Mouse (Mus musculus): ENCODE data around the gene Ptpn7. TPM values are rescaled to one million over a fixed set of nuclear protein-coding genes. Genes with fewer than 3 reads are reported as not detected.
A peak's percentile ranks its signal among the peaks of the same experiment; 100 is the strongest.

Ptpn7 gene
- polyA plus RNA-seq, 1 experiment from 2014 or later: 1.8 TPM

GRCm38 (mm10) chr1:135112661-135113060, 19.8 kb upstream of the Ptpn7 start:
- Histone ChIP-seq H3K36me3 (ENCODE audit: control insufficient read depth, insufficient read depth, low read length) (no peaks in the 10 kb centered on the region), H3K9ac (ENCODE audit: low read length) (no peak overlapping the region), H3K4me1 (replicated peaks; ENCODE audit: control insufficient read depth, insufficient read depth, low read length) (no peaks in the 10 kb centered on the region), H3K4me3 (ENCODE audit: low read depth, low read length) (no peak overlapping the region), H3K9me3 (ENCODE audit: control insufficient read depth, low read length) (no peaks in the 10 kb centered on the region), H3K27me3 (ENCODE audit: control insufficient read depth, insufficient read depth, low read length) (no peaks in the 10 kb centered on the region), H3K4me2 (ENCODE audit: low read depth, low read length, severe bottlenecking) (no peak overlapping the region), H3K27ac (ENCODE audit: low read depth, low read length) (no peak overlapping the region)
- DNase-seq (ENCODE audit: low spot score): peak; percentile 81
- whole genome bisulfite sequencing: 10% methylated on average over 8 of the region's 8 CpGs
- ATAC-seq (replicated peaks; ENCODE audit: low FRiP score): 0 out of 2 replicates have a peak, but pooled peaks have one; percentile 10

- ATAC-seq (replicated peaks; ENCODE audit: low FRiP score): no peak
- WGBS: 91% methylated on average over 8 of the region's 8 CpGs
Observed at GRCm38 (mm10) chr1:135124573-135125363, 7.7 kb upstream of the Ptpn7 start.

GRCm38 (mm10) chr1:135125990-135126389, 6.5 kb upstream of the Ptpn7 start:
- DNase-seq (ENCODE audit: low spot score) (no peak), ATAC-seq (replicated peaks; ENCODE audit: low FRiP score) (no peak)
- WGBS: 72% methylated on average over 8 of the region's 8 CpGs
- Histone ChIP-seq H3K4me2 (ENCODE audit: low read depth, low read length, severe bottlenecking) (no peak overlapping the region), H3K9me3 (ENCODE audit: control insufficient read depth, low read length) (no peaks in the 10 kb centered on the region), H3K27ac (ENCODE audit: low read depth, low read length) (no peak overlapping the region), H3K9ac (ENCODE audit: low read length) (no peak overlapping the region), H3K36me3 (ENCODE audit: control insufficient read depth, insufficient read depth, low read length) (no peaks in the 10 kb centered on the region), H3K4me1 (replicated peaks; ENCODE audit: control insufficient read depth, insufficient read depth, low read length) (peaks cover 3% of the 10 kb centered on the region; the same call in 1 of the 2 replicates), H3K27me3 (ENCODE audit: control insufficient read depth, insufficient read depth, low read length) (no peaks in the 10 kb centered on the region; the same call in 1 of the 2 replicates), H3K4me3 (ENCODE audit: low read depth, low read length) (no peak overlapping the region)

More at GRCm38 (mm10) chr1:135124573-135125363, 7.7 kb upstream of the Ptpn7 start:
- H3K36me3 ChIP-seq (ENCODE audit: control insufficient read depth, insufficient read depth, low read length): no peaks in the 10 kb centered on the region
- no peaks in the 10 kb centered on the region; the same call in 1 of the 2 replicates for H3K27me3 ChIP-seq (ENCODE audit: control insufficient read depth, insufficient read depth, low read length)
- H3K27ac ChIP-seq (ENCODE audit: low read depth, low read length): no peak overlapping the region
- no peak overlapping the region for H3K4me2 ChIP-seq (ENCODE audit: low read depth, low read length, severe bottlenecking)
- no peak overlapping the region for H3K4me3 ChIP-seq (ENCODE audit: low read depth, low read length)
- no peak for DNase-seq (ENCODE audit: low spot score)
- H3K9ac ChIP-seq (ENCODE audit: low read length): no peak overlapping the region
- no peaks in the 10 kb centered on the region for H3K9me3 ChIP-seq (ENCODE audit: control insufficient read depth, low read length)
- peaks cover 3% of the 10 kb centered on the region; the same call in 1 of the 2 replicates for H3K4me1 ChIP-seq (replicated peaks; ENCODE audit: control insufficient read depth, insufficient read depth, low read length)

- ATAC-seq (replicated peaks; ENCODE audit: low FRiP score) (no peak), DNase-seq (ENCODE audit: low spot score) (no peak)
- H3K27me3 ChIP-seq (ENCODE audit: control insufficient read depth, insufficient read depth, low read length): no peaks in the 10 kb centered on the region; the same call in 1 of the 2 replicates
- no peak overlapping the region for H3K4me3 ChIP-seq (ENCODE audit: low read depth, low read length)
- no peak overlapping the region for H3K27ac ChIP-seq (ENCODE audit: low read depth, low read length)
- 80% methylated on average over 4 of the region's 4 CpGs for WGBS
- no peaks in the 10 kb centered on the region for H3K36me3 ChIP-seq (ENCODE audit: control insufficient read depth, insufficient read depth, low read length)
- H3K9me3 ChIP-seq (ENCODE audit: control insufficient read depth, low read length): no peaks in the 10 kb centered on the region
- no peak overlapping the region for H3K4me2 ChIP-seq (ENCODE audit: low read depth, low read length, severe bottlenecking)
- H3K4me1 ChIP-seq (replicated peaks; ENCODE audit: control insufficient read depth, insufficient read depth, low read length): peaks cover 3% of the 10 kb centered on the region; the same call in 1 of the 2 replicates
- H3K9ac ChIP-seq (ENCODE audit: low read length): no peak overlapping the region
Observed at GRCm38 (mm10) chr1:135126443-135127027, 6.0 kb upstream of the Ptpn7 start.

- H3K27me3 ChIP-seq (ENCODE audit: control insufficient read depth, insufficient read depth, low read length): no peaks in the 10 kb centered on the region; the same call in 1 of the 2 replicates
- H3K4me2 ChIP-seq (ENCODE audit: low read depth, low read length, severe bottlenecking): no peak overlapping the region
- ATAC-seq (replicated peaks; ENCODE audit: low FRiP score) (no peak), DNase-seq (ENCODE audit: low spot score) (no peak)
- H3K36me3 ChIP-seq (ENCODE audit: control insufficient read depth, insufficient read depth, low read length): no peaks in the 10 kb centered on the region
- 63% methylated on average over 6 of the region's 6 CpGs for WGBS
- H3K4me3 ChIP-seq (ENCODE audit: low read depth, low read length): no peak overlapping the region
- H3K27ac ChIP-seq (ENCODE audit: low read depth, low read length): no peak overlapping the region
- H3K9me3 ChIP-seq (ENCODE audit: control insufficient read depth, low read length): no peaks in the 10 kb centered on the region
- no peak overlapping the region for H3K9ac ChIP-seq (ENCODE audit: low read length)
- peaks cover 3% of the 10 kb centered on the region; the same call in 1 of the 2 replicates for H3K4me1 ChIP-seq (replicated peaks; ENCODE audit: control insufficient read depth, insufficient read depth, low read length)
Observed at GRCm38 (mm10) chr1:135128011-135128441, 4.5 kb upstream of the Ptpn7 start.

- Histone ChIP-seq H3K9me3 (ENCODE audit: control insufficient read depth, low read length) (no peaks in the 10 kb centered on the region), H3K36me3 (ENCODE audit: control insufficient read depth, insufficient read depth, low read length) (no peaks in the 10 kb centered on the region), H3K4me2 (ENCODE audit: low read depth, low read length, severe bottlenecking) (no peak overlapping the region), H3K27ac (ENCODE audit: low read depth, low read length) (no peak overlapping the region), H3K4me1 (replicated peaks; ENCODE audit: control insufficient read depth, insufficient read depth, low read length) (peaks cover 3% of the 10 kb centered on the region; the same call in 1 of the 2 replicates), H3K27me3 (ENCODE audit: control insufficient read depth, insufficient read depth, low read length) (no peaks in the 10 kb centered on the region; the same call in 1 of the 2 replicates), H3K9ac (ENCODE audit: low read length) (no peak overlapping the region), H3K4me3 (ENCODE audit: low read depth, low read length) (no peak overlapping the region)
- WGBS: 31% methylated on average over 9 of the region's 9 CpGs
- no peak for ATAC-seq (replicated peaks; ENCODE audit: low FRiP score)
- DNase-seq (ENCODE audit: low spot score): no peak
Observed at GRCm38 (mm10) chr1:135128986-135129385, 3.5 kb upstream of the Ptpn7 start.

GRCm38 (mm10) chr1:135129543-135130183, 2.8 kb upstream of the Ptpn7 start:
- H3K27ac ChIP-seq (ENCODE audit: low read depth, low read length): no peak overlapping the region

GRCm38 (mm10) chr1:135130376-135131018, 2.0 kb upstream of the Ptpn7 start:
- H3K27ac ChIP-seq (ENCODE audit: low read depth, low read length): no peak overlapping the region
- H3K4me1 ChIP-seq (replicated peaks; ENCODE audit: control insufficient read depth, insufficient read depth, low read length): peaks cover 3% of the 10 kb centered on the region; the same call in 1 of the 2 replicates
- H3K4me3 ChIP-seq (ENCODE audit: low read depth, low read length): no peak overlapping the region
- no peak for DNase-seq (ENCODE audit: low spot score)
- no peak overlapping the region for H3K4me2 ChIP-seq (ENCODE audit: low read depth, low read length, severe bottlenecking)
- WGBS: 79% methylated on average over 2 of the region's 2 CpGs
- no peaks in the 10 kb centered on the region; the same call in 1 of the 2 replicates for H3K27me3 ChIP-seq (ENCODE audit: control insufficient read depth, insufficient read depth, low read length)
- H3K9ac ChIP-seq (ENCODE audit: low read length): no peak overlapping the region
- H3K9me3 ChIP-seq (ENCODE audit: control insufficient read depth, low read length): no peaks in the 10 kb centered on the region
- H3K36me3 ChIP-seq (ENCODE audit: control insufficient read depth, insufficient read depth, low read length): no peaks in the 10 kb centered on the region
- ATAC-seq (replicated peaks; ENCODE audit: low FRiP score): no peak

More at GRCm38 (mm10) chr1:135129543-135130183, 2.8 kb upstream of the Ptpn7 start:
- Histone ChIP-seq H3K27me3 (ENCODE audit: control insufficient read depth, insufficient read depth, low read length) (no peaks in the 10 kb centered on the region; the same call in 1 of the 2 replicates), H3K36me3 (ENCODE audit: control insufficient read depth, insufficient read depth, low read length) (no peaks in the 10 kb centered on the region), H3K4me2 (ENCODE audit: low read depth, low read length, severe bottlenecking) (no peak overlapping the region), H3K9me3 (ENCODE audit: control insufficient read depth, low read length) (no peaks in the 10 kb centered on the region), H3K4me3 (ENCODE audit: low read depth, low read length) (no peak overlapping the region), H3K4me1 (replicated peaks; ENCODE audit: control insufficient read depth, insufficient read depth, low read length) (peaks cover 3% of the 10 kb centered on the region; the same call in 1 of the 2 replicates), H3K9ac (ENCODE audit: low read length) (no peak overlapping the region)
- WGBS: 58% methylated on average over 9 of the region's 9 CpGs
- ATAC-seq (replicated peaks; ENCODE audit: low FRiP score) (no peak), DNase-seq (ENCODE audit: low spot score) (no peak)

Measured in forebrain, embryonic 11.5 days (tissue).